Mouse (Mus musculus) small intestine, adult 2 months (tissue): Measurements from ENCODE around the gene F2rl3.

ENCODE experiments used
- CTCF ChIP-seq: fragments of 200-500 bp; IDR thresholded peaks from 2 replicates; pipeline ENCODE4 v1.5.1; 2012; ENCODE audit warnings: low read depth, mild to moderate bottlenecking, control low read depth, inconsistent platforms, low read length, moderate library complexity, mixed read lengths; ENCODE audit not compliant: insufficient replicate concordance, insufficient read length; ENCODE audit errors: extremely low read depth
- POLR2A ChIP-seq: fragments of 200-500 bp; IDR thresholded peaks from 2 replicates; pipeline ENCODE4 v1.6.1; 2012; ENCODE audit warnings: low read depth, mild to moderate bottlenecking, control low read depth, inconsistent platforms, low read length, moderate library complexity

DNA sequence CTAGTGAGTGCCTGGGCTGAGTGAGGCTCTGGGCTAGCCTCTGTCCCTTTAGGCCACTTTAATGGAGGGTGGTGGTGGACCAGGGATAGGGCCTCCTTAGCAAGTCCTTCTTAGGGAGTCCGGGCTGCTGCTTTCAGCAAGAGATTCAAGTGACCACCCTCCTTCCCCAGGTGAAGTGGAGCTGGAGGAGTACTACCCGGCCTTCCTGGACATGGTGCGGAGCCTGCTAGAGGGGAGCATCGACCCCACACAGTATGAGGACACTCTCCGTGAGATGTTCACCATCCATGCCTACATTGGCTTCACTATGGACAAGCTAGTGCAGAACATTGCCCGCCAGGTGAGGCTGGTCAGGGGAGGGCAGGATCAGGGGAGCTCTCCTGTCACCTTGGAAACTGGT, 11.4 kb upstream of the F2rl3 start:
- no peak for TF ChIP-seq POLR2A
- TF ChIP-seq CTCF = no peak
